Mouse (Mus musculus) embryonic fibroblast, embryonic 13.5 days (primary cell): Measurements from ENCODE around the gene Cox4i1. TPM values are rescaled to one million over a fixed set of nuclear protein-coding genes. Genes with fewer than 3 reads are reported as not detected.

Experiments used
- H3K27ac ChIP-seq: 2 replicates; pipeline ENCODE4 v1.5.1; 2012; ENCODE audit warnings: low read length, control low read depth, inconsistent platforms; ENCODE audit not compliant: insufficient read depth
- H3K4me1 ChIP-seq: 2 replicates; pipeline ENCODE4 v1.6.1; 2011; ENCODE audit warnings: low read length; ENCODE audit not compliant: control insufficient read depth, insufficient read depth
- H3K4me3 ChIP-seq: 2 replicates; pipeline ENCODE4 v1.5.1; 2011; ENCODE audit warnings: mild to moderate bottlenecking, control low read depth, low read length; ENCODE audit not compliant: insufficient read depth
- CTCF ChIP-seq: IDR thresholded peaks from 2 replicates; pipeline ENCODE4 v1.5.1; 2011; ENCODE audit warnings: mild to moderate bottlenecking, control low read depth, low read length, moderate library complexity, borderline replicate concordance; ENCODE audit not compliant: insufficient read depth
- POLR2A ChIP-seq: IDR thresholded peaks from 2 replicates; pipeline ENCODE4 v1.6.1; 2011; ENCODE audit warnings: low read depth, mild to moderate bottlenecking, control low read depth, low read length, moderate library complexity
- polyA plus RNA-seq: library from polyadenylated mRNA; stranded (reverse); fragments of >200 nt; gene quantifications from 2 replicates; pipeline ENCODE4 v1.2.4, GENCODE M21; 2011; ENCODE audit warnings: low read depth; ENCODE audit not compliant: missing spikeins, insufficient read length

Cox4i1 gene
- polyA plus RNA-seq, 1 experiment = 409 TPM

- H3K4me3 ChIP-seq = no peak overlapping the region
- H3K4me1 ChIP-seq = no peaks in the 10 kb centered on the region
- no peak overlapping the region for H3K27ac ChIP-seq
- TF ChIP-seq CTCF = no peak
Observed at GRCm38 (mm10) chr8:120687786-120688185, 19.8 kb downstream of the Cox4i1 start.

DNA sequence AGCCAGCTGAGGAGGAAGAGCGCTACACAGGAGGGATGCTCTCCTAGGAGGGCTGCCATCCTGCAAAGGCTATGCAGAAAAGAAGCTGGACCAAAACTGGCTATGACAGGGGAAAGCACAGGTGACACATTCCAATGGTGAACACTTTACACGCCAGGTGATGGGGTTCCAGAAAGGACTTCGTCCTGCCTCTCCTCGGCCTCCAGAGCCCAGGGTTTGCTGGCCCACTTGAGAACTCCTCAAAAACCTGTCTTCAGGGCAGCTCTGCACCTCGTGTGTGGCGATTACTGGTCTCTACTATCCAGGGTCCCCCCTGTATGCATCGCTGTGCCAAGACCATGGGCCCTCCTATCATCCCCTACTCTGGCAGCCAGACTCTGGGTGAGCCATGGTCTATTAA lies 20.5 kb downstream of the Cox4i1 start:
- H3K4me1 ChIP-seq = no peaks in the 10 kb centered on the region
- no peak overlapping the region for H3K4me3 ChIP-seq
- TF ChIP-seq CTCF (no peak), POLR2A (no peak)
- no peak overlapping the region for H3K27ac ChIP-seq

DNA sequence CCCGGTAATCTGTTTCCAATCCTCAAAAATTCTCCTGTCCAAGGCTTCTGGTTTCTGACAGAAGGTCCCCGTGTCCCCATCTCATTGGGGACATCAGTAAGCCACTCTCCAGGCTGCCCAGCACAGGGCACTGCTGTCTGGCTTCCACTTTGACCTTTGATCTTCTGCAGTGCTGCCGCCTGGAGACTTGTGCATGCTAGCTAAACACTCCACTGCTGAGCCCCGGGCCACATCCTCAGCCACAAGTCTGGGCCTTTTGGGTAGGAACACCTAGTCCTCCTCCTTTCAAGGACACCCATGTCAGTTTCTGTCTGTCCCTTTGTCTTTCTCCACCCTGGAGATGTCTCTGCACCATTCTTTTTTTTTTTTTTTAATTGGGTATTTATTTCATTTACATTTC lies 24.9 kb downstream of the Cox4i1 start:
- no peaks in the 10 kb centered on the region for H3K4me1 ChIP-seq
- H3K27ac ChIP-seq = no peak overlapping the region
- H3K4me3 ChIP-seq = no peak overlapping the region
- TF ChIP-seq CTCF (no peak), POLR2A (no peak)

- Histone ChIP-seq H3K4me3 (no peak overlapping the region), H3K27ac (no peak overlapping the region), H3K4me1 (no peaks in the 10 kb centered on the region)
- TF ChIP-seq POLR2A (no peak), CTCF (no peak)
Observed at GRCm38 (mm10) chr8:120693861-120694493, 26.0 kb downstream of the Cox4i1 start.

DNA sequence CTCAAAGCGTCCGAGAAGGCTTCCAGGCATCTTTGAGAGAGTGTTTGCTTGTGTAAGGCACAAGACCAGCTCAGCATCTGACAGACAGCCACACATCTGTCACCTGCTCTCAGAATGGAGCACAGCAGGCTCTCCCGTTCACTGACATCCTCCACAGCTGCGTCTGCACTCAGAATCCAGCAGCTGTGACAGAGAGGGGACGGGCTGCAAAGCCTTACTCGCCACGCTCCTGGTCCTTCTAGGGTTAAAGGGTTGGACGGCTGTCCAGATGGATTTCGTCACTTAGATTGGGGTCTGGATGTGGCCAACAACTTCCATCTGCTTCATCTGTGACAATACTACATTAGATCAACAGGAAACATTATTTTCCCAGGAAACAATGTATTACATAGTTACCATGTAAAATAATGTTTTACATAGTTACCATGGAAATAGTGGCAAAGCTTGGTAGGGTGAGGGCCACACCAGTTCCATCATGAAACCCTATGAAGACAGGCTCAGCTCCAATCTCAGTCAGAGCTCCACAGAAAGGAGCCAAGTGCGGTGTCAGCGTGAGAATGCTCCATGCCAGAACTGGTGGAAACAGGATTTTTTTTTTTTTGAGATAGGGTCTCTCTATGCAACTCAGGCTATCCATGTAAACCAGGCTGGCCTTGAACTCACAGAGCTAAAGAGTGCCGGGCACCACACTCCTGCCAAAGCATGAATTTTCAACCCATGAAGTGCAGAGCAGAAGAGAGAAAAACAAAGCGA lies 28.6 kb downstream of the Cox4i1 start:
- no peaks in the 10 kb centered on the region for H3K4me1 ChIP-seq
- H3K4me3 ChIP-seq = no peak overlapping the region
- no peak for TF ChIP-seq CTCF
- TF ChIP-seq POLR2A = no peak
- H3K27ac ChIP-seq = no peak overlapping the region

GRCm38 (mm10) chr8:120697154-120697978 lies 29.3 kb downstream of the Cox4i1 start:
- no peak overlapping the region for H3K27ac ChIP-seq
- TF ChIP-seq CTCF (no peak), POLR2A (no peak)
- no peak overlapping the region for H3K4me3 ChIP-seq
- no peaks in the 10 kb centered on the region for H3K4me1 ChIP-seq

DNA sequence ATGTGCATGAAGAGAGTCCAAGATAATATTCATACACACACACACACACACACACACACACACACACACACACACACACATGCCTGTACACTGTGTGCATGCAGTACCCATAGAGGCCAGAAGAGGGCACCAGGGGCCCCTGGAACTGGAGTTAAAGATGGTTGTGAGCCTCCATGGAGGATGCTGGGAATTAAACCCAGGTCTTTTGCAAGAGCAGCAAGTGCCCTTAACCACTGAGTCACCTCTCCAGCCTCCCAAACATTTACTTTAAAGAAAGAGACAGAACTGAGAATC lies 29.9 kb downstream of the Cox4i1 start:
- H3K4me1 ChIP-seq = no peaks in the 10 kb centered on the region
- H3K4me3 ChIP-seq = no peak overlapping the region
- H3K27ac ChIP-seq = no peak overlapping the region
- no peak for TF ChIP-seq POLR2A
- TF ChIP-seq CTCF = no peak

DNA sequence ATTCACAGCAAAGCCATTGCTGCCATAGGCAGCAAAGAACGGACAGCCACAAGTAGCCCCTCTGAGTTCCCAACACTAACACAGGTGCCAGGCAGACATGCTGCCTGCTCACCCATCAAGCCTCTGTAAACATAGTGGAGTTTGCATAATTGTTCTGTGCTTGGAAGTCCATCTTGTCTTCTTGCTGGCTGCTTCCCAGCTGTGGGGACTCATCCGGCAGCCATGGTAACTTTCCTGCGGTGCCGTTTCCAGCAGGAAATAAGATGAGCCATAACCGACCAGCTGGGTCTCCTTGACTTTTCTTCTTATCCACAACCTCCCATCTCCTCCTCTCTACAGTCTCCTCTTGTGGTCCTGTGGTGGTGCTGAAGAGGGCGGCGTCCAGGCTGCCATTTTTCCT lies 30.4 kb downstream of the Cox4i1 start:
- no peak for TF ChIP-seq POLR2A
- no peak for TF ChIP-seq CTCF
- H3K4me1 ChIP-seq = no peaks in the 10 kb centered on the region
- no peak overlapping the region for H3K27ac ChIP-seq
- no peak overlapping the region for H3K4me3 ChIP-seq

DNA sequence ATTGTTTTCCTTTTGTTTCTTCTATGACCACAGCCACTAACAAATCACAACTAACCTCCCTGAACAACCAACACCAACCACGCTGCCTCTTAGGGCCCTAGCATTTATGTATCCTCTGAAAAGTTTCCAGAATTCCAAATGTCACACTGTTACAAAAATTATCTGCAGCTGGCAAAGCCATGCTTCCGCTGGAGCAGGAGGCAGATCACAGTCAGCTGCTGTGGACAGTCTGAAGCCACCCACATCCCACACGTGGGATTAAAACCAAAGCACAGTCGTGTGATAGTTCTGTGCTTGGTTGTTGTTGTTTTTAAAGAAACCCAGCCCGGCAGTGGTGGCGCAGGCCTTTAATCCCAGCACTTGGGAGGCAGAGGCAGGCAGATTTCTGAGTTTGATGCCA lies 31.1 kb downstream of the Cox4i1 start:
- Histone ChIP-seq H3K27ac (no peak overlapping the region), H3K4me1 (no peaks in the 10 kb centered on the region), H3K4me3 (no peak overlapping the region)
- no peak for TF ChIP-seq CTCF
- TF ChIP-seq POLR2A = no peak

GRCm38 (mm10) chr8:120699565-120699964 lies 31.5 kb downstream of the Cox4i1 start:
- H3K4me3 ChIP-seq = no peak overlapping the region
- no peaks in the 10 kb centered on the region for H3K4me1 ChIP-seq
- TF ChIP-seq CTCF (no peak), POLR2A (no peak)
- H3K27ac ChIP-seq = no peak overlapping the region

DNA sequence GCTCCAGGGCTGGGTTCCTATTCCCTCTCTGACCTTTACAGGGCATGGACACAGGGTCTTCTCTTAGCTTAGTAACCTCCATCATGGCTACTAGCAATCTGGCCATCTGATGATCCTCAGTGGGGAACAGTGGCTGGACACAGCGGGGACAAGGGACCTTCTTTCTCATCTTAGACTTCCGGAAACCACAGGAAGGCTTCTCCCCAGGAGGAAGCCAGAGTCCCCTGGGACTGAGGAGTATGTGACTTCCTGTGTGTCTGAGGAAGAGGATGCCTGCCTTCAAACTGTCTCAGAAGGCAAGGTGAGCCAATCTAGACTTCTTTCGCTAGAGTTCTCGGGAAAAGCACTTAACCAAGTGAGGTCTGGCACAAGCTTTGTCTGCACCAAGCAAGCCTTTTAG lies 32.0 kb downstream of the Cox4i1 start:
- H3K4me1 ChIP-seq = no peaks in the 10 kb centered on the region
- no peak overlapping the region for H3K27ac ChIP-seq
- no peak for TF ChIP-seq POLR2A
- H3K4me3 ChIP-seq = no peak overlapping the region
